Mouse (Mus musculus) stomach, postnatal 0 days (tissue): ENCODE results near the gene Tdrd5. TPM values are rescaled to one million over a fixed set of nuclear protein-coding genes. Genes with fewer than 3 reads are reported as not detected.
A peak's percentile ranks its signal among the peaks of the same experiment; 100 is the strongest.
"Not testable (repeated sequence)": the region's sequence is repeated elsewhere in the genome, so short reads cannot be mapped to it uniquely, and the experiment has no call there.

Source experiments
- ATAC-seq: fragments of 200-750 bp; cut with Nextera tagmentation; 2 replicates; pipeline ENCODE4 v1.8.0; 2017; ENCODE audit not compliant: low FRiP score, low TSS enrichment
- DNase-seq: peaks from one replicate; pipeline ENCODE4 v3.0.0-alpha.2; 2016; ENCODE audit warnings: low spot score
- H3K27ac ChIP-seq: fragments of 300-500 bp; sonication (generic); replicated peaks from 2 replicates; pipeline ENCODE4 v1.5.1; 2014; ENCODE audit warnings: mild to moderate bottlenecking, control low read depth
- H3K27me3 ChIP-seq: fragments of 300-500 bp; sonication (generic); 2 replicates; pipeline ENCODE4 v1.6.1; 2014; ENCODE audit warnings: low read length; ENCODE audit not compliant: control insufficient read depth, insufficient read depth
- H3K36me3 ChIP-seq: fragments of 300-500 bp; sonication (generic); 2 replicates; pipeline ENCODE4 v1.6.1; 2014; ENCODE audit warnings: low read length, mixed read lengths; ENCODE audit not compliant: control insufficient read depth, insufficient read depth
- H3K4me1 ChIP-seq: fragments of 300-500 bp; sonication (generic); replicated peaks from 2 replicates; pipeline ENCODE4 v1.6.1; 2014; ENCODE audit warnings: antibody characterized with exemption; ENCODE audit not compliant: control insufficient read depth, insufficient read depth
- H3K4me2 ChIP-seq: fragments of 300-500 bp; sonication (generic); replicated peaks from 2 replicates; pipeline ENCODE4 v1.6.1; 2014; ENCODE audit warnings: low read depth, mild to moderate bottlenecking, control low read depth, moderate library complexity
- H3K4me3 ChIP-seq: fragments of 300-500 bp; sonication (generic); 2 replicates; pipeline ENCODE4 v1.5.1; 2014; ENCODE audit warnings: low read depth, low read length, control low read depth
- H3K9ac ChIP-seq: fragments of 300-500 bp; sonication (generic); 2 replicates; pipeline ENCODE4 v1.6.1; 2014; ENCODE audit warnings: mild to moderate bottlenecking, low read length, control low read depth, mixed read lengths
- H3K9me3 ChIP-seq: fragments of 300-500 bp; sonication (generic); 2 replicates; pipeline ENCODE4 v1.6.1; 2016; ENCODE audit warnings: low read length; ENCODE audit not compliant: control insufficient read depth
- CTCF ChIP-seq: IDR thresholded peaks from 2 replicates; pipeline ENCODE4 v1.5.1; 2016; ENCODE audit warnings: antibody characterized with exemption, low read depth, mild to moderate bottlenecking, moderate library complexity
- EP300 ChIP-seq: optimal IDR thresholded peaks from 2 replicates; pipeline ENCODE3; 2016; ENCODE audit warnings: antibody characterized with exemption
- WGBS: fragments of 180-500 bp; shearing (Covaris S2); extraction: QIAGEN DNeasy Blood & Tissue Kit; methylation state at CpG from one replicate; pipeline ENCODE4 v1.1.7; 2014; 5-methylcytosine and 5-hydroxymethylcytosine counted together
- polyA plus RNA-seq: library from polyadenylated mRNA; unstranded; fragments of >200 nt; fragmentation: Nextera tagmentation; extraction: Ambion mirVana; gene quantifications from 2 replicates; pipeline ENCODE4 v1.2.1, GENCODE M21; 2015

Tdrd5 gene
- polyA plus RNA-seq, 1 experiment from 2014 or later: 0.13 TPM

DNA sequence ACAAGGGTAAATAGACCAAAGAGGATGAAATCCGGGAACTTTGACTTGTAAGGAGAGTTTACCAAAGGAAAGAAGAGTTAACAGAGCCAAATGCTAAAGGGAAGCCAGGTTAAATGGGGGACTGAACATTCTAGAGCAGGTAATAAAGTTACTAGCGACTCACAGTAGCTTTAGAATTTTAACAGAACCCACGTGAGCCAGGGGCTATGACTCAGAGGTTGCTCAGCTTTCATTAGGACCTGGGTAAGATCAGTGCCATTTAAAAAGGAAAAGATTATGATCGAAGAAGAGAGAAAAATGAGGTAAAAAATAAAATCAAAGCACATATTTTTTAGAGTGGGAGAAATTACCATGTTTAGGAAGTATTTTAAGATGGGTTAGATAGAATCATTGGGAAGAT, 37.4 kb upstream of the Tdrd5 start:
- H3K27ac ChIP-seq: no peak overlapping the region
- H3K27me3 ChIP-seq: no peaks in the 10 kb centered on the region
- no peak overlapping the region for H3K4me3 ChIP-seq
- WGBS: 63% methylated on average over 4 of the region's 4 CpGs
- no peak for DNase-seq
- H3K36me3 ChIP-seq: no peaks in the 10 kb centered on the region
- TF ChIP-seq CTCF (no peak), EP300 (no peak)
- no peak overlapping the region for H3K9ac ChIP-seq
- H3K9me3 ChIP-seq: no peaks in the 10 kb centered on the region
- H3K4me2 ChIP-seq: no peak overlapping the region
- no peak for ATAC-seq
- no peaks in the 10 kb centered on the region for H3K4me1 ChIP-seq

DNA sequence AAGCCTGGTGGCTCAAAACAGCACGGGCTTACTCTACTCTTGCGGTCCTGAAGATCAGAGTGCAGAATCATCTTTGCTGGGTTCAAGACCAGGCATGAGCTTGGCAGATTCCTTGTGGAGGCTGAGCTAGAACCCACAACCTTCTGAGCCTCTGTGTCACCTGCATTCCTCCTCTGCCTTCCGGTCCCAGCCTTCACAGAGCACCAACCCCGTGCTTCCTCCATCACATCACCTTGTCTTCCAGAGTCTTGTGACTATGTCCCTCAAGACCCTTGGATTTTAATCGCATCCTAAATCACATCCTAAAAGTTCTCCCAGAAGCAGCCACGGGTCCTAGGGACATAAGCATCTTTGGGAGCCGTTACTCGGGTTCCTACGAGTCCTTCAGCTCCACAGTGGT, 19.7 kb upstream of the Tdrd5 start:
- Histone ChIP-seq H3K9me3 (no peaks in the 10 kb centered on the region), H3K27me3 (no peaks in the 10 kb centered on the region), H3K27ac (no peak overlapping the region), H3K9ac (no peak overlapping the region), H3K4me1 (no peaks in the 10 kb centered on the region), H3K4me3 (no peak overlapping the region), H3K36me3 (no peaks in the 10 kb centered on the region), H3K4me2 (no peak overlapping the region)
- no peak for TF ChIP-seq CTCF
- no peak for TF ChIP-seq EP300
- WGBS: 84% methylated on average over 9 of the region's 9 CpGs
- DNase-seq: no peak
- no peak for ATAC-seq

DNA sequence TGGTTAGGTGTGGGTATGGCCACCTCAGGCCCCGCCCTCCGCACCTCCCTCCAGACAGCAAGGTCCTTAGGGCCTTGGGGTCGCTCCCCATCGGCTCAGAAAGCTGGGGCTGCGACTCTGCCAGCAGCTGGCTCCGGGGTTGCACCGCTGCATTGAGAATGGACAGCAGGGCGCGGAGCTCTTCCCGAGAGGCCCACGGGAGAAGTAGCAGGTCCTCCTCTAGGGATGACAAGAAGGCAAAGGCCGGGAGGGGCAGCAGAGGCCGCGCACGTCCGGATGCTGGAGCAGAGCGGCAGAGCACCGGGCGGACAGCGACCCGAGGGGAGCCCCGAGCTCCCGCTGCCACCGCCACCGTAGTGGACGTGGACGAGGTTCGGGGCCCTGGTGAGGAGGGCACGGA, 7.2 kb upstream of the Tdrd5 start, which contains the start of gene Nphs2:
Gene Nphs2 (plus strand): TSS at position 98 of the 400 bp plus-strand sequence.
- Histone ChIP-seq H3K9me3 (no peaks in the 10 kb centered on the region), H3K4me2 (peak within 1 kb of the TSS; percentile 37), H3K36me3 (no peaks in the 10 kb centered on the region), H3K9ac (no peak within 1 kb of the TSS), H3K4me1 (no peaks in the 10 kb centered on the region), H3K27me3 (0 out of 2 replicates have a peak, but pooled peaks cover 4% of the 10 kb centered on the region), H3K27ac (no peak within 1 kb of the TSS), H3K4me3 (peak within 1 kb of the TSS; percentile 2; the same call in 1 of the 2 replicates)
- 6% methylated on average over 29 of the region's 29 CpGs for WGBS
- DNase-seq: peak; percentile 31
- ATAC-seq: no peak
- TF ChIP-seq CTCF (peak; percentile 17; the same call in 1 of the 2 replicates), EP300 (no peak)

- Histone ChIP-seq H3K27ac (no peak overlapping the region), H3K27me3 (0 out of 2 replicates have a peak, but pooled peaks cover 4% of the 10 kb centered on the region), H3K9ac (no peak overlapping the region), H3K4me3 (no peak overlapping the region), H3K36me3 (no peaks in the 10 kb centered on the region), H3K9me3 (no peaks in the 10 kb centered on the region), H3K4me2 (no peak overlapping the region), H3K4me1 (no peaks in the 10 kb centered on the region)
- no peak for TF ChIP-seq EP300
- no peak for TF ChIP-seq CTCF
- 59% methylated on average over 1 of the region's 1 CpGs for WGBS
- ATAC-seq: no peak
- DNase-seq: no peak
Observed at GRCm38 (mm10) chr1:156308595-156308994, 5.1 kb upstream of the Tdrd5 start.

DNA sequence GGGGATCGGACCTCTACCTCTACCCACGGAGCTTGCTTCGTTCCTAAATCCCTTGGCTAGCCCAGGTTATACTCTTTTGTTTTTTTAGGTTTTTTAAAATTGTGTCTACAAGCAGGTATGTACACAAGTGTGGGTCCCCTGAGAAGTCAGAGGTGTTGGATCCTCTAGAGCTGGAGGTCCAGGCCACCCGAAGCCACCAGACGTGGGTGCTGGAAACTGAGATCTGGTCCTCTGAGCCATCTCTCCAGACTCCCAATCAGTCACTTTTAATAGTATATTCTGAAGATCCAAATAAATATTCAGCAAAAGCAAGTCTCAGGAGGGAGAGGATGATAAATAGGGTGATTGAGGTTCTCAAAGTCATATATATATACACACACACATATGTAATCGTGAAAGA, 13.4 kb downstream of the Tdrd5 start:
- no peak for ATAC-seq
- no peak for DNase-seq
- H3K4me3 ChIP-seq: no peak overlapping the region
- no peak overlapping the region for H3K9ac ChIP-seq
- H3K9me3 ChIP-seq: no peaks in the 10 kb centered on the region
- TF ChIP-seq CTCF: no peak
- no peaks in the 10 kb centered on the region for H3K27me3 ChIP-seq
- H3K36me3 ChIP-seq: no peaks in the 10 kb centered on the region
- no peak overlapping the region for H3K4me2 ChIP-seq
- 92% methylated on average over 6 of the region's 6 CpGs for WGBS
- H3K4me1 ChIP-seq: no peaks in the 10 kb centered on the region
- no peak overlapping the region for H3K27ac ChIP-seq

DNA sequence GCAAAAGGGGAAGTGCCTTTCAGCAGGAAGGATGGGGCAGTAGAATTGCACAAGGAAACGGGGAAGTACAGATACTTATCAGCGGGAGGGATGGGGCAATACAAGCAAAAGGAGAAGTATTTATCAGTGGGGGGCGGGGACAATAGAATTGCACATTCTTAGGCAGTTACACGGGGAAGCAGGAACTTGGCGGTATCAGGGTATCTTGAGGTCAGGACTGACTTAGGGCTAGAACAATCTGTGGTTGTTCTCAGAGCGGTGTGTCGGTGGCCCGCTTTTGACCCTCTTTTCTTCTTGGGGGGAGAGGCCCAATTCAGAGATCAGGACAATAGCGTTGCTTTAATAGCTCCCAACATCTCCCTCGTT, 14.3 kb downstream of the Tdrd5 start:
- not testable (repeated sequence) for H3K27ac ChIP-seq, H3K9me3 ChIP-seq, H3K9ac ChIP-seq, H3K36me3 ChIP-seq, DNase-seq, H3K27me3 ChIP-seq, H3K4me1 ChIP-seq, H3K4me3 ChIP-seq, H3K4me2 ChIP-seq, ATAC-seq
- WGBS: 68% methylated on average over 10 of the region's 10 CpGs
